Mouse (Mus musculus) cerebellum, adult 8-10 months (tissue): ENCODE results near the gene Vmn1r55.
"Not testable (repeated sequence)": the region's sequence is repeated elsewhere in the genome, so short reads cannot be mapped to it uniquely, and the experiment has no call there.

ENCODE experiments used
- DNase-seq: peaks from one replicate; pipeline ENCODE4 v3.0.0; 2022

The Vmn1r55 gene

DNA sequence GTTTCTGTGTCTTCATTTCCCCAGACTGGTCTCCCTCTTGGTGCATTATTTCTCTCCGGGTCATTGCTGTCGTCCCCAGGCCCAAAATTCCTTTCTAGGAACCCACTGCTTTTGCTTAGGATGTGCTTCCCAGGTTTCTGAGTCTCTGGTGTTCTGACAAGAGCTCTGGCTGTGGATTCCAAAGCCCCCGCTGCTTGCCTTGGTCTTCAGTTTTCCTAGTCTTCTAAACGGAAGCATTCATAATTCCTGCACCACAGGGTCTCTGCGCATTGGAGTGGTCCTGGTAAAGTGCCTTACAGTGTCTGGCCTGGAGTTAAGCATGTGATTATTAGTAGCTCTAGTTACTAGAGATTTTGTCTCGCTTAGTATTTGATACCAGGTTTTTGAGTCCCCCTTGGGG, 68.7 kb downstream of the Vmn1r55 start:
- DNase-seq, result no peak

DNA sequence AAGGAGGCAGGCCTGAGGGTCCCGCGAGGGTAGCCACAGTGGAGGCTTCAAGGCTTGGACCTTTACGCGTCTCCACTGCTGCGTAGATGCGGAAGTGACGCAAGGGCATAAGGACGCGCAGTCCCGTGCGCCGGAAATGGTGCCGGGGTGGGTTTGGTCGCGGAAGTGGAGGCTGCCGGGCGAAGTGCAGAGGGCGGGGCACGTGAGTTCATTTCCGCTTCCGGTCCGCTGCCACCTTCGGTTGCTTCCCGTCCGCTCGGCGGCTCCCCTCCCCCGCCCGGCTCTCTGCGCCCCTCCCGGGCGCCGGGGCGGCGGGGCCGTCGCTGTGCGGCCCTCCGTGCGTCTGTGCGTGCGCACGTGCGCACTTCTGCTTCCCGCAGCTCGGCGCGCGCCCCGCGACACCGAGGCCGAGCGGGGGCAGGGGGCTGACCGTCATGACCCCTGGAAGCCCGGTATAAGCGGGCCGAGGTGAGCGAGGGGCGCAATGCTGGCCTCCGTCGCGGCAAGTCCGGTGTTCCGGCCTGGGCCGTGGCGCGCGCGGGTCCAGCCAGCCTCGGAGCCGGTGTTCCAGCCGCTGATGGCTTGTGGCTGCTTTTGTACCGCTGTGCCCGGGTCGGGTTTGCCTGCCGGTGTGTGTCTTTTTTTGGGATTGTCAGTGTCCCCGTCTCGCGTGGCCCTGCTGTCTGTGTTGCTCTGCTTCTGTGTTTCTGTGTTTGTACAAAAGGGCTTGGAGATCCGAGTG, 69.3 kb downstream of the Vmn1r55 start, which contains the start of gene Epn1:
Gene Epn1, plus strand, starts transcription at position 226 of the 742 bp plus-strand sequence.
- DNase-seq, result peak; percentile 94

DNA sequence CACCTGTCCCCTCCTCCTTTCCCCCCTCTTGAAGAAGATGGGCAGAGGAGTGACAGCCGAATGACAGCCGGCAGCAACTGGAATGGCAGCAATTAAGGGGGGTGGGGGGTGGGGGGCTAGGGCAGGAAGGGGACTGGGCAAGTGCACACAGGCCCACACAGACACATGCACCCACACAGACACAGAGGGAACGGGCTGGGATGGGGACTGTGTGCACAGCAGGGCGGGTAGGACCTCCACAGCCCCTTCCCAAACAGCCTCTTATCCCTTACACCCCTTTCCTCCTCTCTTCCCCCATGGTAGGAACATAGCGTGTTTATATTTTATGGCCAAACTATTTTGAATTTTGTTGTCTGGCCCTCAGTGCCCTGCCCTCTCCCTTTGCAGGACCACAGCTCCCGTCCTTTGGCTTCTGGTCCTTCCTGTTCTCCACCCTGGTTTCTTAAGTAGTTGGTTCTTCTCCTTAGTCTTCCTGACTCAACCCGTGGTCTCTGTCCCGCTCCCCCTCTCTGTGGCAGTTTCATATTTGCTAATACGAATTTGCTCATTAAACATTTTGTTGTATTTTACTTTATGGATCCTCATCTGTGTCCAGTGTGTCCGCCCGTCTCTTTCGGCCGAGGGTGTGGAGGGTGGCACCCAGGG, 70.0 kb downstream of the Vmn1r55 start:
- DNase-seq, result not testable (repeated sequence)
